Mouse (Mus musculus): ENCODE results near the gene Ankrd54. TPM values are rescaled to one million over a fixed set of nuclear protein-coding genes. Genes with fewer than 3 reads are reported as not detected.

Ankrd54 gene
- total RNA-seq, 1 experiment: 25.4 TPM

GRCm38 (mm10) chr15:79027291-79028205 is 35.1 kb downstream of the Ankrd54 start:
- TF ChIP-seq MAFK (IDR thresholded peaks at IDR 0.05; ENCODE audit: insufficient read depth, low read depth, low read length) (no peak), ZNF384 (IDR thresholded peaks at IDR 0.05; ENCODE audit: low read depth, low read length) (no peak), HCFC1 (IDR thresholded peaks at IDR 0.05; ENCODE audit: borderline replicate concordance, insufficient read depth, low read length) (no peak), ZC3H11A (IDR thresholded peaks at IDR 0.05; ENCODE audit: borderline replicate concordance, low read depth, low read length) (no peak), CHD2 (IDR thresholded peaks at IDR 0.05; ENCODE audit: low read depth, low read length) (no peak)
- Histone ChIP-seq H3K36me3 (ENCODE audit: control insufficient read depth, insufficient read depth, low read length, poor library complexity, severe bottlenecking) (no peaks in the 10 kb centered on the region), H3K9me3 (ENCODE audit: control insufficient read depth, insufficient read depth, low read depth, low read length) (no peaks in the 10 kb centered on the region), H3K4me1 (ENCODE audit: control insufficient read depth in 2 of 2, insufficient read depth in 2 of 2, low read length in 2 of 2, poor library complexity in 1 of 2) (peaks cover 8 to 21% of the 10 kb centered on the region in 2 experiments; a peak in 2 of 4 replicates), H3K4me3 (ENCODE audit: insufficient read depth in 1 of 2, low read depth in 1 of 2, low read length in 2 of 2, poor library complexity in 1 of 2, severe bottlenecking in 1 of 2) (peak overlapping the region; percentile 76), H3K9ac (ENCODE audit: insufficient read depth, low read depth, low read length, poor library complexity, severe bottlenecking) (peak overlapping the region; percentile 90), H3K27ac (ENCODE audit: insufficient read depth, low read depth, low read length, poor library complexity, severe bottlenecking) (no peak overlapping the region)
- in situ Hi-C loops (cut with MboI; ENCODE audit: low sequenced_read_pairs in 2 of 2, unreplicated experiment in 2 of 2): no loop called here
- DNase-seq (ENCODE audit: low read depth, low spot score): no peak

DNA sequence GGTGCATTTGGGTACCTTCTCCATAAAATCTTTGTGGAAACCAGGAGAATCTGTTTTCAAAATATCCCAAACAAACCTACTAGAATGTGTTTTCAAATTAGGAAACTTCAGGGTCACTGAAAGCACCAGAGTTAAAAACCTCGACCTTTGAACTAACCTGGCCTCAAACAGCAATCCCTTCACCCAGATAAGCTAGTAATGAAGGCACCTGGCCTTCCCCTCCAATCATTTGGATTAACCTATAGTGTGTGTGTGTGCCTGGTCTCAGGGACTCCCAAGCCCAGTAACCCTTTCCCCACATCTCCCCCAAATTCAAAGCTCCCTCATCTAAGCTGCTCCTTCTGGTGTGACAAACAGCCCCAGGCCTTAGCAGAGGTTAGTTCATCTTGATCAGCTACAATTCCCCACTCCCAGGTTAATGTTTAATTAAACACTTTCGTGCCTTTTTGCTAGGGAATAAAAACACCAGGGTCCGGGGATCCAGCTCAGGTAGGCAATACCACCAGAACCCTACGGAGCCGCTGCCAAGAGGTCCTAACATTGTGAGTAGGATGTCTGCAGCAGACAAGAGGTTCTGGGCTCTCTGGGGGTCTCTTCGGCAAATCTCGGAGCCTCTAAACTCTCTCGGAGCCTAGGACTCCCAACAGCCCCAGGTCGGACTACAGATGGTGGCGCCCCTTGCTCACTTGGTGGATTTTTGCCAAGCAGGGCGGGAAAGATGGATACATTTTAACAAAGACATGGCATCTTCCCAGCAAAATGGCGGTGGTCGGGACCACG is 36.0 kb downstream of the Ankrd54 start:
- DNase-seq (ENCODE audit: low read depth, low spot score): no peak
- Histone ChIP-seq H3K27ac (ENCODE audit: insufficient read depth, low read depth, low read length, poor library complexity, severe bottlenecking) (no peak overlapping the region), H3K4me3 (ENCODE audit: insufficient read depth in 1 of 2, low read depth in 1 of 2, low read length in 2 of 2, poor library complexity in 1 of 2, severe bottlenecking in 1 of 2) (peak overlapping the region in 1 of 2 experiments; percentile 76; a peak in 3 of 4 replicates), H3K4me1 (ENCODE audit: control insufficient read depth in 2 of 2, insufficient read depth in 2 of 2, low read length in 2 of 2, poor library complexity in 1 of 2) (peaks cover 8 to 21% of the 10 kb centered on the region in 2 experiments; a peak in 2 of 4 replicates), H3K9ac (ENCODE audit: insufficient read depth, low read depth, low read length, poor library complexity, severe bottlenecking) (peak overlapping the region; percentile 90; the same call in 1 of the 2 replicates), H3K9me3 (ENCODE audit: control insufficient read depth, insufficient read depth, low read depth, low read length) (no peaks in the 10 kb centered on the region), H3K36me3 (ENCODE audit: control insufficient read depth, insufficient read depth, low read length, poor library complexity, severe bottlenecking) (no peaks in the 10 kb centered on the region)
- in situ Hi-C loops (cut with MboI; ENCODE audit: low sequenced_read_pairs in 2 of 2, unreplicated experiment in 2 of 2): no loop called here
- TF ChIP-seq HCFC1 (IDR thresholded peaks at IDR 0.05; ENCODE audit: borderline replicate concordance, insufficient read depth, low read length): no peak
- TF ChIP-seq MAFK (IDR thresholded peaks at IDR 0.05; ENCODE audit: insufficient read depth, low read depth, low read length): no peak
- TF ChIP-seq ZNF384 (IDR thresholded peaks at IDR 0.05; ENCODE audit: low read depth, low read length): no peak
- no peak for TF ChIP-seq CHD2 (IDR thresholded peaks at IDR 0.05; ENCODE audit: low read depth, low read length)
- no peak for TF ChIP-seq ZC3H11A (IDR thresholded peaks at IDR 0.05; ENCODE audit: borderline replicate concordance, low read depth, low read length)

GRCm38 (mm10) chr15:79025687-79026308 is 36.9 kb downstream of the Ankrd54 start:
- Histone ChIP-seq H3K9ac (ENCODE audit: insufficient read depth, low read depth, low read length, poor library complexity, severe bottlenecking) (no peak overlapping the region), H3K4me3 (ENCODE audit: insufficient read depth in 1 of 2, low read depth in 1 of 2, low read length in 2 of 2, poor library complexity in 1 of 2, severe bottlenecking in 1 of 2) (peak overlapping the region in 1 of 2 experiments; percentile 30; a peak in 1 of 4 replicates), H3K4me1 (ENCODE audit: control insufficient read depth in 2 of 2, insufficient read depth in 2 of 2, low read length in 2 of 2, poor library complexity in 1 of 2) (peaks cover 8 to 17% of the 10 kb centered on the region in 2 experiments; a peak in 2 of 4 replicates), H3K9me3 (ENCODE audit: control insufficient read depth, insufficient read depth, low read depth, low read length) (no peaks in the 10 kb centered on the region), H3K36me3 (ENCODE audit: control insufficient read depth, insufficient read depth, low read length, poor library complexity, severe bottlenecking) (no peaks in the 10 kb centered on the region), H3K27ac (ENCODE audit: insufficient read depth, low read depth, low read length, poor library complexity, severe bottlenecking) (no peak overlapping the region)
- in situ Hi-C loops (cut with MboI; ENCODE audit: low sequenced_read_pairs in 2 of 2, unreplicated experiment in 2 of 2): no loop called here
- no peak for DNase-seq (ENCODE audit: low read depth, low spot score)
- TF ChIP-seq HCFC1 (IDR thresholded peaks at IDR 0.05; ENCODE audit: borderline replicate concordance, insufficient read depth, low read length) (0 out of 2 replicates have a peak, but pooled peaks have one; percentile 47), ZNF384 (IDR thresholded peaks at IDR 0.05; ENCODE audit: low read depth, low read length) (no peak)

GRCm38 (mm10) chr15:79023366-79023765 is 39.3 kb downstream of the Ankrd54 start:
- Histone ChIP-seq H3K9ac (ENCODE audit: insufficient read depth, low read depth, low read length, poor library complexity, severe bottlenecking) (no peak overlapping the region), H3K9me3 (ENCODE audit: control insufficient read depth, insufficient read depth, low read depth, low read length) (no peaks in the 10 kb centered on the region), H3K36me3 (ENCODE audit: control insufficient read depth, insufficient read depth, low read length, poor library complexity, severe bottlenecking) (no peaks in the 10 kb centered on the region), H3K27ac (ENCODE audit: insufficient read depth, low read depth, low read length, poor library complexity, severe bottlenecking) (no peak overlapping the region), H3K4me3 (ENCODE audit: insufficient read depth in 1 of 2, low read depth in 1 of 2, low read length in 2 of 2, poor library complexity in 1 of 2, severe bottlenecking in 1 of 2) (no peak overlapping the region), H3K4me1 (ENCODE audit: control insufficient read depth in 2 of 2, insufficient read depth in 2 of 2, low read length in 2 of 2, poor library complexity in 1 of 2) (peaks cover 5 to 11% of the 10 kb centered on the region in 2 experiments; a peak in 1 of 4 replicates)
- DNase-seq (ENCODE audit: low read depth, low spot score): no peak
- in situ Hi-C loops (cut with MboI; ENCODE audit: low sequenced_read_pairs in 2 of 2, unreplicated experiment in 2 of 2): no loop called here
- no peak for TF ChIP-seq CHD2 (IDR thresholded peaks at IDR 0.05; ENCODE audit: low read depth, low read length)
- no peak for TF ChIP-seq ZNF384 (IDR thresholded peaks at IDR 0.05; ENCODE audit: low read depth, low read length)
- no peak for TF ChIP-seq MAFK (IDR thresholded peaks at IDR 0.05; ENCODE audit: insufficient read depth, low read depth, low read length)
- no peak for TF ChIP-seq ZC3H11A (IDR thresholded peaks at IDR 0.05; ENCODE audit: borderline replicate concordance, low read depth, low read length)
- TF ChIP-seq HCFC1 (IDR thresholded peaks at IDR 0.05; ENCODE audit: borderline replicate concordance, insufficient read depth, low read length): no peak
